Mouse (Mus musculus) liver, adult 2 months (tissue): ENCODE measurements at regions not wholly inside any gene's neighbourhood (a gene's known extent, or its start where the extent isn't known, plus 50 kb on each side); places are given as distances from the start of the nearest gene placed in this dataset.

ENCODE experiments used
- CTCF ChIP-seq: fragments of 200-500 bp; IDR thresholded peaks from 2 replicates; pipeline ENCODE4 v1.5.1; 2011; ENCODE audit warnings: low read depth, low read length, control low read depth
- POLR2A ChIP-seq: fragments of 200-500 bp; IDR thresholded peaks from 2 replicates; pipeline ENCODE4 v1.6.1; 2011; ENCODE audit warnings: low read length, control low read depth; ENCODE audit not compliant: insufficient read depth; ENCODE audit errors: extremely low read depth

GRCm38 (mm10) chr1:12242090-12242489 lies 828.2 kb downstream of the A830018L16Rik start:
- no peak for TF ChIP-seq CTCF
- no peak for TF ChIP-seq POLR2A
